Mouse (Mus musculus) neural tube, embryonic 14.5 days (tissue): ENCODE results near the gene Nup107. TPM values are rescaled to one million over a fixed set of nuclear protein-coding genes. Genes with fewer than 3 reads are reported as not detected.

Source experiments
- ATAC-seq: fragments of 200-750 bp; cut with Nextera tagmentation; 2 replicates; pipeline ENCODE4 v1.8.0; 2017; ENCODE audit warnings: low read depth, mild to moderate bottlenecking, moderate TSS enrichment, moderate library complexity
- H3K27ac ChIP-seq: fragments of 300-500 bp; sonication (generic); 2 replicates; pipeline ENCODE4 v1.5.1; 2014; ENCODE audit warnings: low read depth, mild to moderate bottlenecking, control low read depth, low read length, moderate library complexity, mixed read lengths
- H3K27me3 ChIP-seq: fragments of 300-500 bp; sonication (generic); 2 replicates; pipeline ENCODE4 v1.6.1; 2014; ENCODE audit warnings: low read length; ENCODE audit not compliant: control insufficient read depth, insufficient read depth
- H3K36me3 ChIP-seq: fragments of 300-500 bp; sonication (generic); 2 replicates; pipeline ENCODE4 v1.6.1; 2014; ENCODE audit warnings: low read length, mixed read lengths; ENCODE audit not compliant: control insufficient read depth, insufficient read depth
- H3K4me1 ChIP-seq: fragments of 300-500 bp; sonication (generic); 2 replicates; pipeline ENCODE4 v1.6.1; 2014; ENCODE audit warnings: low read length; ENCODE audit not compliant: control insufficient read depth, insufficient read depth
- H3K4me2 ChIP-seq: fragments of 300-500 bp; sonication (generic); 2 replicates; pipeline ENCODE4 v1.6.1; 2014; ENCODE audit warnings: mild to moderate bottlenecking, low read depth, low read length, control low read depth
- H3K4me3 ChIP-seq: fragments of 300-500 bp; sonication (generic); 2 replicates; pipeline ENCODE4 v1.5.1; 2014; ENCODE audit warnings: low read depth, low read length, control low read depth, mixed read lengths
- H3K9ac ChIP-seq: fragments of 300-500 bp; sonication (generic); replicated peaks from 2 replicates; pipeline ENCODE4 v1.6.1; 2014; ENCODE audit warnings: low read depth, mild to moderate bottlenecking, control low read depth, low read length, mixed read lengths
- H3K9me3 ChIP-seq: fragments of 300-500 bp; sonication (generic); 2 replicates; pipeline ENCODE4 v1.6.1; 2016; ENCODE audit warnings: low read length; ENCODE audit not compliant: control insufficient read depth
- WGBS: fragments of 180-500 bp; shearing (Covaris S2); extraction: QIAGEN DNeasy Blood & Tissue Kit; methylation state at CpG from one replicate; pipeline ENCODE4 v1.1.7; 2014; 5-methylcytosine and 5-hydroxymethylcytosine counted together
- polyA plus RNA-seq: library from polyadenylated mRNA; unstranded; fragments of >200 nt; fragmentation: Nextera tagmentation; extraction: Ambion mirVana; gene quantifications from 2 replicates; pipeline ENCODE4 v1.2.1, GENCODE M21; 2014

Nup107 gene
- polyA plus RNA-seq, 1 experiment from 2014 or later: 34.5 TPM

GRCm38 (mm10) chr10:117829472-117830155, 37.1 kb upstream of the Nup107 start:
- no peaks in the 10 kb centered on the region for H3K36me3 ChIP-seq
- no peak overlapping the region for H3K27ac ChIP-seq
- no peak overlapping the region for H3K9ac ChIP-seq
- no peak overlapping the region for H3K4me3 ChIP-seq
- WGBS: 95% methylated on average over 7 of the region's 7 CpGs
- ATAC-seq: no peak
- H3K4me2 ChIP-seq: no peak overlapping the region
- no peaks in the 10 kb centered on the region for H3K27me3 ChIP-seq
- H3K4me1 ChIP-seq: no peaks in the 10 kb centered on the region
- H3K9me3 ChIP-seq: no peaks in the 10 kb centered on the region

GRCm38 (mm10) chr10:117829022-117829421, 36.5 kb upstream of the Nup107 start:
- ATAC-seq: no peak
- no peaks in the 10 kb centered on the region for H3K4me1 ChIP-seq
- H3K9me3 ChIP-seq: no peaks in the 10 kb centered on the region
- no peak overlapping the region for H3K4me3 ChIP-seq
- H3K36me3 ChIP-seq: no peaks in the 10 kb centered on the region
- 89% methylated on average over 4 of the region's 4 CpGs for WGBS
- no peak overlapping the region for H3K4me2 ChIP-seq
- H3K9ac ChIP-seq: no peak overlapping the region
- no peaks in the 10 kb centered on the region for H3K27me3 ChIP-seq
- H3K27ac ChIP-seq: no peak overlapping the region

DNA sequence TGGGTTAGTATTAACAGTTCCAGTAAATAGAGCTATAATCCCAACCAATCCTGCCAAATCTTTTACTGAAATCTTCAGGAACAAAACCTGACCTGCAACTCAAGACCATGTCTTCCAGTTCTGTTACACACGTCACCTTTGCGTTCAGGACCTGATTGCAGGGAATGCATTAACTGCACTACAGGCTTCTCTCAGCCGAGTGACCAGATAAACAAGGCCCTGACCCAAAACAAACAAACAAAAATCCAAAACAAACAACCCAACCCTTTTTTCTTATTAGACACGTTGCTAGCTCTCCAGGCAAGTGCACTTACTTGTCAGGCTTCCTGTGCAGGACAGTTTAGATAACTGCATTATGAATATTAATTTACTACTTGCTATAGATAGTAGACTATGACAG, 36.0 kb upstream of the Nup107 start:
- Histone ChIP-seq H3K4me2 (no peak overlapping the region), H3K36me3 (peaks cover 2% of the 10 kb centered on the region; the same call in 1 of the 2 replicates), H3K4me3 (no peak overlapping the region), H3K9me3 (no peaks in the 10 kb centered on the region), H3K27ac (no peak overlapping the region), H3K9ac (no peak overlapping the region), H3K4me1 (no peaks in the 10 kb centered on the region), H3K27me3 (no peaks in the 10 kb centered on the region)
- no peak for ATAC-seq
- WGBS: 76% methylated on average over 4 of the region's 4 CpGs

DNA sequence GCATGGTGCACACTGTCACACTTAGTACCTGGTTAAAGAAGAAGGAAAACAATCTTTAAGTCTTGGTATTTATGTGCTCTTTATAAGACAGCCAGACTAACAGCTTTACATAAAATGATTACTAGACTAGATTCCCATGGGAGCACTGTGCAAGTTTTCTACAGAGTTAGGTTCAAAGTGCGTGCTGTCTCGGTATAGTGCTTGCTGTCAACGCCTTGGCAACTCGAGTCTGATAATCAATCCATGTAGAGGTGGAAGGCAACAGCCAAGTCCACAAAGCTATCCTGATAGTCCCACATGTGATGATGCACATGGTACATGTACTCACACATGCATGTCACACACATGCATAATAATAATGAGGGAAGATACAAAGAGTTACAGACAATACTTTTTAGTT, 32.1 kb upstream of the Nup107 start:
- H3K4me3 ChIP-seq: no peak overlapping the region
- no peaks in the 10 kb centered on the region for H3K4me1 ChIP-seq
- H3K9ac ChIP-seq: no peak overlapping the region
- WGBS: 77% methylated on average over 4 of the region's 4 CpGs
- ATAC-seq: no peak
- no peak overlapping the region for H3K27ac ChIP-seq
- no peak overlapping the region for H3K4me2 ChIP-seq
- H3K9me3 ChIP-seq: no peaks in the 10 kb centered on the region
- peaks cover 21% of the 10 kb centered on the region; the same call in 1 of the 2 replicates for H3K36me3 ChIP-seq
- H3K27me3 ChIP-seq: no peaks in the 10 kb centered on the region

DNA sequence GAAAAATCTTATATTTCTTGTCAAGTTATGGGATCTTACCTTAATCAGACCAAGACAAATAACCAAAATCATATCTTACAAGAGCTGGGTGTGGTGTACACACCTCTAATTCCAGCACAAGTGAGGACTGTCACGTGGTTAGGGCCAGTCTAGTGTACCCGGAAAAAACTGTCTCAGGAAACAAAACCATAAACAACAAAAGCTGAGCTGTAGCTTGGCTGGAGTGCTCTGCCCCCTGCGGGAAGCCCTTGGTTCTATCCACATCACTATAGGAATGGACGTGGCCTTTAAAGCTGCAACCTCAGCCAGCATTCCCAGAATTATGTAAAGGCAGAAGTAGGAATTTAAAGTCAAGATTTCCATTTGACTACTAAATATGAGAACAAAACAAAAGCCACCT, 31.6 kb upstream of the Nup107 start:
- no peak overlapping the region for H3K4me2 ChIP-seq
- WGBS: 72% methylated on average over 4 of the region's 4 CpGs

DNA sequence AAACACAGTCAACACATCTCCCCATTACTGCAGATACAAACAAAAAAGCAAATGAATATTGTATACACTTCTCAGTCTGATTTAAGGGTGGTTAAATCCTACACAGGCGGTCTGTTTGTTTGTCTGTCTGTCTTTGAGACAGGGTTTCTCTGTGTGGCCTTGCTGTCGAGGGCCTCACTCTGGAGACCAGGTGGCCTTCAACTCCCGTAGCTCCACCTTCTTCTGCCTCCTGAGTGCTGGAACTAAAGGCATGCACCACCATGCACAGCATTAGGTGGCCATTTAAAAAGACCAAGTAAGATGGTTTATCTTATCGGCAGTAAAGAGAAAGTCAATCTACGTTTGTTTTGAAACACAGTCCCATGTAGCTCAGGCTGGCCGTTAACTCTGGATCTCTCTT, 30.8 kb upstream of the Nup107 start:
- no peak overlapping the region for H3K9ac ChIP-seq
- H3K36me3 ChIP-seq: peaks cover 29% of the 10 kb centered on the region; the same call in 1 of the 2 replicates
- no peak overlapping the region for H3K27ac ChIP-seq
- no peaks in the 10 kb centered on the region for H3K9me3 ChIP-seq
- H3K4me2 ChIP-seq: no peak overlapping the region
- WGBS: 92% methylated on average over 6 of the region's 6 CpGs
- ATAC-seq: no peak
- no peaks in the 10 kb centered on the region for H3K4me1 ChIP-seq
- no peaks in the 10 kb centered on the region for H3K27me3 ChIP-seq
- no peak overlapping the region for H3K4me3 ChIP-seq

More for the DNA sequence above, 31.6 kb upstream of the Nup107 start:
- H3K27ac ChIP-seq: no peak overlapping the region
- no peaks in the 10 kb centered on the region for H3K4me1 ChIP-seq
- no peak overlapping the region for H3K9ac ChIP-seq
- H3K27me3 ChIP-seq: no peaks in the 10 kb centered on the region
- peaks cover 22% of the 10 kb centered on the region; the same call in 1 of the 2 replicates for H3K36me3 ChIP-seq
- H3K9me3 ChIP-seq: no peaks in the 10 kb centered on the region
- no peak overlapping the region for H3K4me3 ChIP-seq
- ATAC-seq: no peak

DNA sequence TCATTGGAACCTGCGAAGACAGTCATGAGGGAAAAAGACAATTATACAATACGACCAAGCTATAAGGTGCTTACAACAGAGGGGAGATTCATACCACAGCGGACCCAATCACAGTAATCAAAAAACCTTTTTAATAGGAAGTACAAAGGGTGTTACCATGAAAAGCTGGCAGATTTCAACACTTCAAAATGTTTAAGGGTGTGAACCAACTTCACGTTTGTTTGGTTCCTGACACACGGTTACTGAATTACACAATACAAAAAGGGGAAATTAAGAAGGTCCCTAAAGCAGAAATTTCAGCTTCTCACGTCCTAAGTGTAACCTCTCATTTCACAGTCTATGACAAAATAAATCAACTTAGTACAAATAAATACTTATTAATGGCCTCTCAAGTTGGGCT, 26.1 kb upstream of the Nup107 start:
- no peak for ATAC-seq
- 86% methylated on average over 6 of the region's 6 CpGs for WGBS
- H3K27me3 ChIP-seq: no peaks in the 10 kb centered on the region
- no peak overlapping the region for H3K4me3 ChIP-seq
- no peak overlapping the region for H3K9ac ChIP-seq
- H3K4me1 ChIP-seq: no peaks in the 10 kb centered on the region
- H3K4me2 ChIP-seq: no peak overlapping the region
- no peaks in the 10 kb centered on the region for H3K9me3 ChIP-seq
- H3K36me3 ChIP-seq: peaks cover 43% of the 10 kb centered on the region
- no peak overlapping the region for H3K27ac ChIP-seq

- Histone ChIP-seq H3K4me1 (no peaks in the 10 kb centered on the region), H3K27me3 (no peaks in the 10 kb centered on the region), H3K27ac (no peak overlapping the region), H3K9me3 (no peaks in the 10 kb centered on the region), H3K36me3 (peaks cover 40% of the 10 kb centered on the region), H3K4me3 (no peak overlapping the region), H3K4me2 (no peak overlapping the region), H3K9ac (no peak overlapping the region)
- ATAC-seq: no peak
- 89% methylated on average over 6 of the region's 6 CpGs for WGBS
Observed at GRCm38 (mm10) chr10:117816721-117817120, 24.2 kb upstream of the Nup107 start.

DNA sequence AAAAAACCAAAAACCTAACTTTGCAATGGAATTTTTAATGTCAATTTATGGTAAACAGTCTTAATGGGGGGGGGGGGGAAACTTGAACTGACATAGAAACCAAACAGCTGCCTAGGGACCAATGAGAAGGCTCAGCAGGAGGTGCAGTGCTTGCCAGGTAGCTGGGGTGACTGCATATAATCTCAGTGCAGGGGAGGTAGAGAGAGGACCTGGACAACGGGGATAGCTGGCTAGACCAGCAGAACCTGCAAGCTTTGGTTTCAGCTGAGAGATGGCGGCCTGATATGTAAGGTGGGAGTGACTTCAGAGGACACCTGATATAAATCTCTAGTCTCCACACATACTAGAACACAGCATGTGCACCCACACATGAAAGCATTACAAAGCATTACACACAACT, 20.0 kb upstream of the Nup107 start:
- Histone ChIP-seq H3K4me3 (no peak overlapping the region), H3K9me3 (no peaks in the 10 kb centered on the region), H3K4me2 (no peak overlapping the region), H3K4me1 (no peaks in the 10 kb centered on the region), H3K27me3 (no peaks in the 10 kb centered on the region), H3K27ac (no peak overlapping the region), H3K36me3 (peaks cover 19% of the 10 kb centered on the region), H3K9ac (no peak overlapping the region)
- 86% methylated on average over 2 of the region's 2 CpGs for WGBS
- ATAC-seq: no peak
